Mouse (Mus musculus): ENCODE measurements around the gene Tmem238l.

The Tmem238l gene

GRCm38 (mm10) chr11:66956303-66956702 is at the start of gene Tmem238l:
TSS of gene Tmem238l (plus strand) at chr11:66956638.
- DNase-seq (ENCODE audit: inconsistent age in 2 of 2, low spot score in 1 of 2): no peak

GRCm38 (mm10) chr11:66911811-66912210 is 44.6 kb upstream of the Tmem238l start, which contains the start of gene Pirt:
TSS of gene Pirt (plus strand) at chr11:66911981.
- DNase-seq (ENCODE audit: inconsistent age in 2 of 2, low spot score in 1 of 2): peak in 1 of 2 experiments; percentile 8

GRCm38 (mm10) chr11:66912531-66913458 is 43.6 kb upstream of the Tmem238l start:
- peak; percentile 9 to 24 for DNase-seq (ENCODE audit: inconsistent age in 2 of 2, low spot score in 1 of 2)

- DNase-seq (ENCODE audit: inconsistent age in 2 of 2, low spot score in 1 of 2): peak; percentile 15 to 79
Observed at GRCm38 (mm10) chr11:66914249-66914648, 42.2 kb upstream of the Tmem238l start.

- DNase-seq (ENCODE audit: inconsistent age in 2 of 2, low spot score in 1 of 2): no peak
Observed at GRCm38 (mm10) chr11:66920012-66920411, 36.4 kb upstream of the Tmem238l start.

- peak in 1 of 2 experiments; percentile 14 for DNase-seq (ENCODE audit: inconsistent age in 2 of 2, low spot score in 1 of 2)
Observed at GRCm38 (mm10) chr11:66924095-66924823, 32.2 kb upstream of the Tmem238l start.

GRCm38 (mm10) chr11:66928311-66928710 is 28.1 kb upstream of the Tmem238l start:
- no peak for DNase-seq (ENCODE audit: inconsistent age in 2 of 2, low spot score in 1 of 2)

- no peak for DNase-seq (ENCODE audit: inconsistent age in 2 of 2, low spot score in 1 of 2)
Observed at GRCm38 (mm10) chr11:66932827-66933599, 23.4 kb upstream of the Tmem238l start.

GRCm38 (mm10) chr11:66934428-66935173 is 21.8 kb upstream of the Tmem238l start:
- DNase-seq (ENCODE audit: inconsistent age in 2 of 2, low spot score in 1 of 2): no peak

- DNase-seq (ENCODE audit: inconsistent age in 2 of 2, low spot score in 1 of 2): no peak
Observed at GRCm38 (mm10) chr11:66942011-66942410, 14.4 kb upstream of the Tmem238l start.

GRCm38 (mm10) chr11:66945224-66945767 is 11.1 kb upstream of the Tmem238l start:
- no peak for DNase-seq (ENCODE audit: inconsistent age in 2 of 2, low spot score in 1 of 2)

GRCm38 (mm10) chr11:66946521-66946920 is 9.9 kb upstream of the Tmem238l start:
- no peak for DNase-seq (ENCODE audit: inconsistent age in 2 of 2, low spot score in 1 of 2)

- no peak for DNase-seq (ENCODE audit: inconsistent age in 2 of 2, low spot score in 1 of 2)
Observed at GRCm38 (mm10) chr11:66946922-66947321, 9.5 kb upstream of the Tmem238l start.

GRCm38 (mm10) chr11:66960797-66961196 is 4.4 kb downstream of the Tmem238l start:
- DNase-seq (ENCODE audit: inconsistent age in 2 of 2, low spot score in 1 of 2): peak in 1 of 2 experiments; percentile 41

GRCm38 (mm10) chr11:66961447-66962176 is 5.2 kb downstream of the Tmem238l start:
- DNase-seq (ENCODE audit: inconsistent age in 2 of 2, low spot score in 1 of 2): no peak

GRCm38 (mm10) chr11:66963462-66963861 is 7.0 kb downstream of the Tmem238l start:
- DNase-seq (ENCODE audit: inconsistent age in 2 of 2, low spot score in 1 of 2): no peak

- DNase-seq (ENCODE audit: inconsistent age in 2 of 2, low spot score in 1 of 2): no peak
Observed at GRCm38 (mm10) chr11:66966500-66967116, 10.2 kb downstream of the Tmem238l start.

- DNase-seq (ENCODE audit: inconsistent age in 2 of 2, low spot score in 1 of 2): no peak
Observed at GRCm38 (mm10) chr11:66968575-66968974, 12.1 kb downstream of the Tmem238l start.

- DNase-seq (ENCODE audit: inconsistent age in 2 of 2, low spot score in 1 of 2): no peak
Observed at GRCm38 (mm10) chr11:66973507-66973906, 17.1 kb downstream of the Tmem238l start.

Data from adrenal gland, adult (tissue).